Mouse (Mus musculus) heart, postnatal 0 days (tissue): ENCODE results near the gene Mrto4.

ENCODE experiments used
- CTCF ChIP-seq: IDR thresholded peaks from 2 replicates; pipeline ENCODE4 v1.5.1; 2016; ENCODE audit warnings: antibody characterized with exemption, control low read depth, low read depth
- EP300 ChIP-seq: IDR thresholded peaks from 2 replicates; pipeline ENCODE4 v1.6.1; 2016; ENCODE audit warnings: antibody characterized with exemption, low read depth

DNA sequence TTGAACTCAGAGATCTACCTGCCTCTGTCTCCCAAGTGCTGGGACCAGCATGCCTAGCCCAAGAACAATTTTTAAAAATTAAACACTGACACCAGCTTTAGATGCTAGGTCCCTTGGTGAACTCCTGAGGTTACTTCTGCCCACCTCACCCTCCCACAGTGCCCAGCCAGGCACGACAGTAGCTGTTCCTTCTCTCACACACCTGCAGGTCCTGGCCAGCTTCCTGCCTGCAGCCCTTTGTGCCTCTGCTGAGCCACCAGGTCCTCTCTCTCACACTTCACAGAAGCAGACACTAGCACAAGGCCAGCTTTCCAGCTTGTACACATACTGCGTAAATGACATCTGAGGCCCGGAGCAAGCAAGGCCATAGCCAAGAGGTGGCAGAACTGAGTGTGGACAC is 46.9 kb downstream of the Mrto4 start:
- TF ChIP-seq CTCF (no peak), EP300 (no peak)
